ENCODE assay signal across 19 mouse cellular contexts in genomic region chr7:144278703-144279102, GRCm38 (mm10).
DNase-seq lines count a peak whose midpoint lies in the region; ATAC-seq and TF ChIP-seq lines count a peak whose summit lies in the region.
"Had no signal": no experiment of that assay in that cellular context is flagged by ENCODE, and none has a peak within 500 bp of the region (broad histone marks: within the 10 kb centered on the region; RNA-seq: fewer than 3 reads in every experiment).

No protein-coding gene starts in this region.

- H3K9ac ChIP-seq in forebrain, embryonic 15.5 days (replicated peaks): no peak overlapping the region
- H3K9ac ChIP-seq in forebrain, embryonic 11.5 days (ENCODE audit: low read length): no peak overlapping the region
- H3K9ac ChIP-seq in midbrain, postnatal 0 days (replicated peaks; ENCODE audit: low read length, poor library complexity, severe bottlenecking): no peak overlapping the region
- H3K9ac ChIP-seq in midbrain, embryonic 14.5 days (replicated peaks; ENCODE audit: low read length): no peak overlapping the region
- H3K9ac ChIP-seq: forebrain, embryonic 13.5 days; midbrain, embryonic 12.5 days had no signal

- no peaks in the 10 kb centered on the region for H3K27me3 ChIP-seq in forebrain, embryonic 15.5 days
- no peaks in the 10 kb centered on the region for H3K27me3 ChIP-seq in forebrain, embryonic 11.5 days (ENCODE audit: control insufficient read depth, insufficient read depth, low read length)
- no peaks in the 10 kb centered on the region for H3K27me3 ChIP-seq in midbrain, postnatal 0 days (ENCODE audit: insufficient read depth, low read length)
- H3K27me3 ChIP-seq in midbrain, embryonic 14.5 days (ENCODE audit: control insufficient read depth, insufficient read depth, low read length): no peaks in the 10 kb centered on the region
- H3K27me3 ChIP-seq: forebrain, embryonic 13.5 days; midbrain, embryonic 12.5 days; Patski had no signal

- ATAC-seq in forebrain, embryonic 15.5 days (replicated peaks): 0 out of 2 replicates have a peak, but pooled peaks have one; percentile 34
- ATAC-seq in forebrain, embryonic 11.5 days (replicated peaks; ENCODE audit: low FRiP score): no peak
- ATAC-seq in midbrain, postnatal 0 days (ENCODE audit: low FRiP score): no peak
- no peak for ATAC-seq in midbrain, embryonic 14.5 days (ENCODE audit: low FRiP score, low TSS enrichment)
- ATAC-seq: CD4-positive, CD25-positive, alpha-beta regulatory T cell, adult 4 months; forebrain, embryonic 13.5 days; lung, postnatal 0 days; Patski had no signal

- 56% methylated on average over 4 of the region's 4 CpGs for WGBS in forebrain, embryonic 15.5 days
- 82% methylated on average over 4 of the region's 4 CpGs for WGBS in forebrain, embryonic 11.5 days
- WGBS in midbrain, postnatal 0 days: 72% methylated on average over 4 of the region's 4 CpGs
- 85% methylated on average over 4 of the region's 4 CpGs for WGBS in midbrain, embryonic 14.5 days

- DNase-seq in forebrain, embryonic 11.5 days (ENCODE audit: low spot score): no peak
- DNase-seq in midbrain, postnatal 0 days (ENCODE audit: low spot score): peak; percentile 66
- DNase-seq in midbrain, embryonic 14.5 days: no peak
- peak; percentile 85 to 88 for DNase-seq in cerebellum, postnatal 14 days
- DNase-seq in urinary bladder, postnatal 14 days (ENCODE audit: low spot score): no peak
- no peak for DNase-seq in frontal cortex, postnatal 36 days (ENCODE audit: low spot score in 2 of 2)
- DNase-seq: adrenal gland, adult 8-10 months; gastrocnemius, postnatal 36 days; kidney, adult 11 months; layer of hippocampus, postnatal 36 days; liver; retina, postnatal 1 day; right cerebral cortex, postnatal 4 days had no signal

- TF ChIP-seq CTCF in midbrain, postnatal 0 days (IDR thresholded peaks at IDR 0.05): no peak

- no peak overlapping the region for H3K4me3 ChIP-seq in forebrain, embryonic 15.5 days
- H3K4me3 ChIP-seq in forebrain, embryonic 11.5 days (ENCODE audit: low read depth, low read length): no peak overlapping the region
- no peak overlapping the region for H3K4me3 ChIP-seq in midbrain, postnatal 0 days (ENCODE audit: low read depth, low read length)
- H3K4me3 ChIP-seq in midbrain, embryonic 14.5 days (replicated peaks; ENCODE audit: low read depth, low read length): no peak overlapping the region
- H3K4me3 ChIP-seq: forebrain, embryonic 13.5 days; midbrain, embryonic 12.5 days had no signal

- no peaks in the 10 kb centered on the region for H3K36me3 ChIP-seq in forebrain, embryonic 15.5 days
- no peaks in the 10 kb centered on the region for H3K36me3 ChIP-seq in forebrain, embryonic 11.5 days (ENCODE audit: control insufficient read depth, insufficient read depth, low read length)
- H3K36me3 ChIP-seq in midbrain, postnatal 0 days (ENCODE audit: insufficient read depth, low read length): 0 out of 2 replicates have a peak, but pooled peaks cover 5% of the 10 kb centered on the region
- no peaks in the 10 kb centered on the region for H3K36me3 ChIP-seq in midbrain, embryonic 14.5 days (ENCODE audit: control insufficient read depth, insufficient read depth, low read length)
- H3K36me3 ChIP-seq: midbrain, embryonic 12.5 days had no signal

- no peaks in the 10 kb centered on the region for H3K9me3 ChIP-seq in forebrain, embryonic 15.5 days
- no peaks in the 10 kb centered on the region for H3K9me3 ChIP-seq in forebrain, embryonic 11.5 days (ENCODE audit: control insufficient read depth, low read length)
- no peaks in the 10 kb centered on the region for H3K9me3 ChIP-seq in midbrain, postnatal 0 days (ENCODE audit: low read length)
- no peaks in the 10 kb centered on the region for H3K9me3 ChIP-seq in midbrain, embryonic 14.5 days (ENCODE audit: control insufficient read depth, low read length)
- H3K9me3 ChIP-seq: forebrain, embryonic 13.5 days; midbrain, embryonic 12.5 days had no signal

- H3K4me1 ChIP-seq in forebrain, embryonic 15.5 days: peaks cover 15% of the 10 kb centered on the region
- 0 out of 2 replicates have a peak, but pooled peaks cover 4% of the 10 kb centered on the region for H3K4me1 ChIP-seq in forebrain, embryonic 11.5 days (replicated peaks; ENCODE audit: control insufficient read depth, insufficient read depth, low read length)
- H3K4me1 ChIP-seq in midbrain, postnatal 0 days (ENCODE audit: insufficient read depth, low read length): peaks cover 5% of the 10 kb centered on the region
- peaks cover 8% of the 10 kb centered on the region for H3K4me1 ChIP-seq in midbrain, embryonic 14.5 days (ENCODE audit: control insufficient read depth, insufficient read depth, low read length)

- no peak overlapping the region for H3K27ac ChIP-seq in forebrain, embryonic 15.5 days (replicated peaks)
- H3K27ac ChIP-seq in forebrain, embryonic 11.5 days (ENCODE audit: low read depth, low read length): no peak overlapping the region
- no peak overlapping the region for H3K27ac ChIP-seq in midbrain, postnatal 0 days (ENCODE audit: low read depth, low read length)
- no peak overlapping the region for H3K27ac ChIP-seq in midbrain, embryonic 14.5 days (replicated peaks; ENCODE audit: low read depth, low read length)
- H3K27ac ChIP-seq: forebrain, embryonic 13.5 days; midbrain, embryonic 12.5 days had no signal

- no peak overlapping the region for H3K4me2 ChIP-seq in forebrain, embryonic 15.5 days (replicated peaks)
- H3K4me2 ChIP-seq in forebrain, embryonic 11.5 days (ENCODE audit: low read depth, low read length, severe bottlenecking): no peak overlapping the region
- H3K4me2 ChIP-seq in midbrain, postnatal 0 days (ENCODE audit: low read depth, low read length, poor library complexity, severe bottlenecking): no peak overlapping the region
- H3K4me2 ChIP-seq in midbrain, embryonic 14.5 days (ENCODE audit: low read length): no peak overlapping the region
- H3K4me2 ChIP-seq: forebrain, embryonic 13.5 days; midbrain, embryonic 12.5 days had no signal

Comparison
In these comparisons a context has a peak if more than half of its experiments do, and no peak if none do; other contexts are left out.
1. DNase-seq: peak in midbrain, postnatal 0 days (single experiment) and cerebellum, postnatal 14 days (2 of 2); none in forebrain, embryonic 11.5 days (single experiment), midbrain, embryonic 14.5 days (single experiment), urinary bladder, postnatal 14 days (single experiment) and frontal cortex, postnatal 36 days (0 of 2).